In the genomic region with DNA sequence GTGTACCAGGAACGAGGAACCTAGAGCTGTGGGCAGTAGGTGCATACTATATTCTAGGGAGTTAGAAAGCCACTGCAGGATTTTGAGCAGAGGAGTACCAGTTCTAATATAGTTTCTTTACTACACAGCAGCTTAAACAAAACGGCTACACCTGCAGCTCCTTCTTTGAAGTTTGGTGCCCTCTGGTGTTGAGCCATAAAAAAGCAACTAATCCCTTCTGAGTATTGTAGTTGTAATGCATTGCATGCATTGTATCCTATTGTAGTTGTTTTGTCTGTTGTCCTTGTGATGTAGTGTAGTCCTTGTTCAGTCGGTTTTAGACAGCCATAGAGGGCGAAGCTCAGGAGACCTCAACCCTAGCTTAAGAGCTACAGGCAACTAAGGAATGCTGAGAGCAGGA, we compare ENCODE assay signal across 9 mouse cellular contexts.
DNase-seq lines count a peak whose midpoint lies in the region; ATAC-seq and TF ChIP-seq lines count a peak whose summit lies in the region.
"Had no signal": no experiment of that assay in that cellular context is flagged by ENCODE, and none has a peak within 500 bp of the region (broad histone marks: within the 10 kb centered on the region; RNA-seq: fewer than 3 reads in every experiment).

No protein-coding gene starts in this region.

- no peak overlapping the region for H3K9ac ChIP-seq in forebrain, embryonic 12.5 days
- H3K9ac ChIP-seq in intestine, embryonic 15.5 days = no peak overlapping the region
- no peak overlapping the region for H3K9ac ChIP-seq in limb, embryonic 11.5 days (ENCODE audit: low read length)

- no peaks in the 10 kb centered on the region for H3K9me3 ChIP-seq in forebrain, embryonic 12.5 days
- H3K9me3 ChIP-seq in intestine, embryonic 15.5 days = no peaks in the 10 kb centered on the region
- H3K9me3 ChIP-seq in limb, embryonic 11.5 days (ENCODE audit: control insufficient read depth, low read length) = no peaks in the 10 kb centered on the region

- no peak overlapping the region for H3K4me3 ChIP-seq in forebrain, embryonic 12.5 days (replicated peaks)
- H3K4me3 ChIP-seq in intestine, embryonic 15.5 days (replicated peaks) = no peak overlapping the region
- no peak overlapping the region for H3K4me3 ChIP-seq in limb, embryonic 11.5 days (ENCODE audit: low read depth, low read length)
- H3K4me3 ChIP-seq: erythroblast, embryonic 14.5 days had no signal

- no peak for TF ChIP-seq POLR2A in brain, embryonic 14.5 days (IDR thresholded peaks at IDR 0.05; ENCODE audit: borderline replicate concordance, extremely low read depth, insufficient read depth, insufficient read length, poor library complexity, severe bottlenecking)

- peaks cover 36% of the 10 kb centered on the region for H3K36me3 ChIP-seq in forebrain, embryonic 12.5 days (replicated peaks)
- peaks cover 9% of the 10 kb centered on the region for H3K36me3 ChIP-seq in intestine, embryonic 15.5 days
- H3K36me3 ChIP-seq in limb, embryonic 11.5 days (ENCODE audit: control insufficient read depth, insufficient read depth, low read length) = peaks cover 5% of the 10 kb centered on the region

- 0 out of 2 replicates have a peak overlapping the region, but pooled peaks have one; percentile 20 for H3K27ac ChIP-seq in forebrain, embryonic 12.5 days
- no peak overlapping the region for H3K27ac ChIP-seq in intestine, embryonic 15.5 days
- no peak overlapping the region for H3K27ac ChIP-seq in limb, embryonic 11.5 days (replicated peaks; ENCODE audit: low read depth, low read length)

- no peaks in the 10 kb centered on the region for H3K27me3 ChIP-seq in forebrain, embryonic 12.5 days
- H3K27me3 ChIP-seq in intestine, embryonic 15.5 days (replicated peaks) = no peaks in the 10 kb centered on the region
- H3K27me3 ChIP-seq in limb, embryonic 11.5 days (ENCODE audit: control insufficient read depth, insufficient read depth, low read length) = no peaks in the 10 kb centered on the region

- 56% methylated on average over 4 of the region's 4 CpGs for WGBS in forebrain, embryonic 12.5 days
- 54% methylated on average over 4 of the region's 4 CpGs for WGBS in intestine, embryonic 15.5 days
- 65% methylated on average over 4 of the region's 4 CpGs for WGBS in limb, embryonic 11.5 days

- DNase-seq in ovary, postnatal 14 days (ENCODE audit: low spot score) = peak; percentile 59
- no peak for DNase-seq in ovary, postnatal 36 days (ENCODE audit: low spot score)
- DNase-seq in brain, embryonic 14.5 days (ENCODE audit: low read depth) = peak; percentile 86
- DNase-seq in limb, embryonic 11.5 days (ENCODE audit: low spot score) = peak; percentile 69
- peak; percentile 31 for DNase-seq in neural tube, embryonic 10.5 days (ENCODE audit: extremely low spot score, low spot score)
- peak; percentile 59 to 83 for DNase-seq in thymus, postnatal 10 days (ENCODE audit: low spot score in 2 of 2)

- H3K4me1 ChIP-seq in forebrain, embryonic 12.5 days = no peaks in the 10 kb centered on the region
- H3K4me1 ChIP-seq in intestine, embryonic 15.5 days (replicated peaks) = no peaks in the 10 kb centered on the region
- no peaks in the 10 kb centered on the region for H3K4me1 ChIP-seq in limb, embryonic 11.5 days (ENCODE audit: control insufficient read depth, insufficient read depth, low read length)

- ATAC-seq in forebrain, embryonic 12.5 days (ENCODE audit: low FRiP score) = 0 out of 2 replicates have a peak, but pooled peaks have one; percentile 45
- ATAC-seq in intestine, embryonic 15.5 days = peak; percentile 62
- ATAC-seq in limb, embryonic 11.5 days (ENCODE audit: insufficient number of reproducible peaks, low FRiP score, low TSS enrichment, low read depth) = no peak

- no peak overlapping the region for H3K4me2 ChIP-seq in forebrain, embryonic 12.5 days
- no peak overlapping the region for H3K4me2 ChIP-seq in intestine, embryonic 15.5 days (replicated peaks)
- H3K4me2 ChIP-seq in limb, embryonic 11.5 days (ENCODE audit: low read depth, severe bottlenecking) = no peak overlapping the region

- peak; percentile 60; the same call in 1 of the 2 replicates for TF ChIP-seq CTCF in brain, embryonic 14.5 days (IDR thresholded peaks at IDR 0.05; ENCODE audit: borderline replicate concordance, extremely low read depth, insufficient read depth, insufficient read length)
